Mouse (Mus musculus): Measurements from ENCODE around the gene Mettl21a. TPM values are rescaled to one million over a fixed set of nuclear protein-coding genes. Genes with fewer than 3 reads are reported as not detected.

The Mettl21a gene
- polyA plus RNA-seq, 1 experiment: 5.4 TPM

DNA sequence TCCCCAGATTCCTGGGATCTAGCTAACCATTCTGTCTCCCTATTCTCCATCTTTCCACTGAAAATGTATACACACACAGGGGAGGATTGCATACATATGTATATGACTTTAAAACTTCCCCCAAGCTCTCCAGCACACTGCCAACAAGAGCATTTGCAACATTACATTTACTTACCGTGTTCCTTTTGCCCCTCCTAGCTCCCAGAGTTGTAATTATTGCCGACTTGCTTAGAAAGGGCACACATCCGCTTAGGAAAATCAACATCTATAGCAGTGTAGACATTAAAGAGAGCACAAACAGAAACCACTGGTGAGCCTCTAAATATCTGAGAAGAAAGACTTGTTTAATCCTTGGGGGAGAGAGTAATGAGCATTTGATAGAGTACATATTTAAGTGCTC, 1.2 kb upstream of the Mettl21a start:
- TF ChIP-seq CTCF (IDR thresholded peaks at IDR 0.05; ENCODE audit: control insufficient read depth, insufficient read depth, low read length) (no peak), POLR2A (IDR thresholded peaks at IDR 0.05; ENCODE audit: borderline replicate concordance, control insufficient read depth, low read depth, low read length) (no peak)
- WGBS: 22% methylated on average over 3 of the region's 3 CpGs
- H3K4me3 ChIP-seq (replicated peaks; ENCODE audit: control insufficient read depth, low read depth, low read length): no peak overlapping the region

DNA sequence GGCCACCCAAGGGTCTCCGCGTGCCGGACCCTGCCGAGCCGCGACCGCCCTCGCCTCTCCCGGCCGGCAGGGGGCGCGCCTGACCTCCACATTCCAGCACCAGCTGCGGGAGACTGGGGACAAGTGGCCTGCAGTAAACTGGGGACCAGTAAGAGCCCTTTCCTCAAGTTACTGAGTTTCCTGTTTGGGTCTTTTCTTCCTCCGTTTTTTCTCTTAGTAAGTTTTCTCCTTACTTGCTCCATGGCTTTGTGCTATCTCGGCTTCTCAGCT, 608 bp upstream of the Mettl21a start:
- Histone ChIP-seq H3K4me3 (replicated peaks; ENCODE audit: control insufficient read depth, low read depth, low read length) (peak overlapping the region; percentile 96), H3K4me1 (ENCODE audit: control insufficient read depth, insufficient read depth, low read length) (peaks cover 2% of the 10 kb centered on the region; the same call in 1 of the 2 replicates), H3K27ac (ENCODE audit: control insufficient read depth, insufficient read depth, low read depth, low read length, poor library complexity) (peak overlapping the region; percentile 90)
- 1% methylated on average over 15 of the region's 15 CpGs for WGBS
- TF ChIP-seq POLR2A (IDR thresholded peaks at IDR 0.05; ENCODE audit: borderline replicate concordance, control insufficient read depth, low read depth, low read length) (no peak), CTCF (IDR thresholded peaks at IDR 0.05; ENCODE audit: control insufficient read depth, insufficient read depth, low read length) (peak; percentile 76)

More for the DNA sequence above, 1.2 kb upstream of the Mettl21a start:
- Histone ChIP-seq H3K4me1 (ENCODE audit: control insufficient read depth, insufficient read depth, low read length) (peaks cover 2% of the 10 kb centered on the region; the same call in 1 of the 2 replicates), H3K27ac (ENCODE audit: control insufficient read depth, insufficient read depth, low read depth, low read length, poor library complexity) (no peak overlapping the region)

DNA sequence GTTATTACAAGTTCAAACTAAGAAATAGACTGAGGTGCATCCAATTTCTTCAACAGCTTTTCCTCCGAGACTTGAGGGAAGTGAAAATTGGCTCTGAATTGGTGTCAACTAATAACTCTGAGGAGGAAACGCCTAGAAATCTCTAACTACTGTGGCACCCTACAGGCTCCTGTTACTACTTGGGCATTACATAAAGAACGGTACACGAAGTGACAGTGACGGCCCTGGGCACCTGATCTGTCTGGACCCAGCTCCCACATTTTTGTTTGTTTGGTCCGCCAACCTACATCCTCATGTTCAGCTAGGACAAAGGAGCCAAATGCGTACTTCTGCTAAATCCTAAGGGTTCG, 536 bp downstream of the Mettl21a start:
- Histone ChIP-seq H3K27ac (ENCODE audit: control insufficient read depth, insufficient read depth, low read depth, low read length, poor library complexity) (peak overlapping the region; percentile 90), H3K4me3 (replicated peaks; ENCODE audit: control insufficient read depth, low read depth, low read length) (peak overlapping the region; percentile 96), H3K4me1 (ENCODE audit: control insufficient read depth, insufficient read depth, low read length) (peaks cover 2% of the 10 kb centered on the region; the same call in 1 of the 2 replicates)
- TF ChIP-seq CTCF (IDR thresholded peaks at IDR 0.05; ENCODE audit: control insufficient read depth, insufficient read depth, low read length) (no peak), POLR2A (IDR thresholded peaks at IDR 0.05; ENCODE audit: borderline replicate concordance, control insufficient read depth, low read depth, low read length) (no peak)
- WGBS: 3% methylated on average over 8 of the region's 8 CpGs

DNA sequence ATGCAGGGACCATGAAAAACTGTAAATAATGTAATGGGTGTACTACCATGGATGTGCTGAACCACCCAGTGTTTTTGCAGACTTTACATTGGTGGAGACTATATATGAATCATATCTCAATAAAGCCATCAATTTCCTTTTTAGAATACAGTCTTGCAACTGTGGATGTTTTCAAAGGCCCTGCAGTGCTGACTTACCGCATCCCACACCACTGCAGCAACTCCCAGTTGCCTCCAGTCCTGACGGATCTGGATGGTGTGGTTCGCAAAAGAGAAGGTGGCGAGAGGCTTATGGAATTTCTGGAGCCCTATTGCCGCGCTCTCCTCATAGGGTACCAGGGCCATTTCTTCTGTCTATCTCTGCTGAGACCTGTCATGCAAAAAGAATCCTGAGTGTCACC, 966 bp downstream of the Mettl21a start:
- TF ChIP-seq POLR2A (IDR thresholded peaks at IDR 0.05; ENCODE audit: borderline replicate concordance, control insufficient read depth, low read depth, low read length) (no peak), CTCF (IDR thresholded peaks at IDR 0.05; ENCODE audit: control insufficient read depth, insufficient read depth, low read length) (no peak)
- Histone ChIP-seq H3K27ac (ENCODE audit: control insufficient read depth, insufficient read depth, low read depth, low read length, poor library complexity) (no peak overlapping the region), H3K4me1 (ENCODE audit: control insufficient read depth, insufficient read depth, low read length) (peaks cover 2% of the 10 kb centered on the region; the same call in 1 of the 2 replicates), H3K4me3 (replicated peaks; ENCODE audit: control insufficient read depth, low read depth, low read length) (no peak overlapping the region)
- 87% methylated on average over 6 of the region's 6 CpGs for WGBS

DNA sequence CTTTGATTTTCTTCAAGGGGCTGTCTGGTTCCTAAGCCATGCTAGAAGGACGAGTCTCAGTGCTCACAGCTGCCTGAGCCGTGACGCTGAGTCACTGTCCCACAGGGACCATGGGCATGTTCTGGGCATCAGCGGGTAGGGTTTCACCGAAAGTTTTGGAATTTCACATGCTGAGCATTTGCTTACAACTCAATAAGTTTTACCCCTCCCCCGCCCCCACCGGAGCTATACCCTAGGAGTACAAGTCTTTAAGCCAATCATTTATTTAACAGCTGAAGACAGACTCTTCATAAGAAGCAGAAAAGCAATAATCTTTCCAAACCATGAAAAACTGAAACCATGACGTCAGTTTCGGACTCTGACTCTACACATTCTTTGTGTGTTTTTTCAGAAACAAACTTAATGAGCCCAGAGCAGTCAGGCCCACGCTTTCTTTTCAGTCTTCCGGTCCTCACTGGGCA, 1.5 kb downstream of the Mettl21a start:
- 87% methylated on average over 11 of the region's 11 CpGs for WGBS
- no peak overlapping the region for H3K27ac ChIP-seq (ENCODE audit: control insufficient read depth, insufficient read depth, low read depth, low read length, poor library complexity)
- no peak overlapping the region for H3K4me3 ChIP-seq (replicated peaks; ENCODE audit: control insufficient read depth, low read depth, low read length)
- TF ChIP-seq POLR2A (IDR thresholded peaks at IDR 0.05; ENCODE audit: borderline replicate concordance, control insufficient read depth, low read depth, low read length) (no peak), CTCF (IDR thresholded peaks at IDR 0.05; ENCODE audit: control insufficient read depth, insufficient read depth, low read length) (no peak)
- H3K4me1 ChIP-seq (ENCODE audit: control insufficient read depth, insufficient read depth, low read length): peaks cover 2% of the 10 kb centered on the region; the same call in 1 of the 2 replicates

DNA sequence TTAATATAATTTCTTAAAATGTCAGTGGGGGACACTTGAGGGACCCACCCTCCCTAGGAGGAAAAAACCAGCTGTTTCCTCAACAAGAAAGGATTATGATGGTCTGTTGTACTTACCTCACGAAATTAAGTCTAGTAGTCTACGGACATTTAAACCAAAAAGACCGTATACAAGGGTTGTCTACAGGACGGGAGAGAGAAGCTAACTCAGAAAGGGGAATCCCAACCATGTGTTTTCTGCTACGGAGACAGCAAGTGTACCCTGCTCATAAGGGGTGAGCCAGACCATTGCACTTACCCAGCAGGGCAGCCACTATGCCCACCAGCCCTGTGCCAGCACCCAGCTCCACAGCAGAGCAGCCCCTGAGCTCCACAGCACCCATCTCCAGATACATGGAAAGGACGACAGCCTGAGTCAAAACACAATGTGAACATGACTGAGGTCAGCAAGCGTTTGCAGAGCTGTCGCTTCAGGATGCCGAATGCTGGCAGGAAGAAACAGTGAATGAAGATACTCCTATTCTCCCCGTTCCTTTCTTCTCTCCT, 2.2 kb downstream of the Mettl21a start:
- no peak overlapping the region for H3K27ac ChIP-seq (ENCODE audit: control insufficient read depth, insufficient read depth, low read depth, low read length, poor library complexity)
- WGBS: 87% methylated on average over 10 of the region's 10 CpGs
- TF ChIP-seq POLR2A (IDR thresholded peaks at IDR 0.05; ENCODE audit: borderline replicate concordance, control insufficient read depth, low read depth, low read length): no peak
- TF ChIP-seq CTCF (IDR thresholded peaks at IDR 0.05; ENCODE audit: control insufficient read depth, insufficient read depth, low read length): no peak
- H3K4me1 ChIP-seq (ENCODE audit: control insufficient read depth, insufficient read depth, low read length): peaks cover 2% of the 10 kb centered on the region; the same call in 1 of the 2 replicates
- H3K4me3 ChIP-seq (replicated peaks; ENCODE audit: control insufficient read depth, low read depth, low read length): no peak overlapping the region

DNA sequence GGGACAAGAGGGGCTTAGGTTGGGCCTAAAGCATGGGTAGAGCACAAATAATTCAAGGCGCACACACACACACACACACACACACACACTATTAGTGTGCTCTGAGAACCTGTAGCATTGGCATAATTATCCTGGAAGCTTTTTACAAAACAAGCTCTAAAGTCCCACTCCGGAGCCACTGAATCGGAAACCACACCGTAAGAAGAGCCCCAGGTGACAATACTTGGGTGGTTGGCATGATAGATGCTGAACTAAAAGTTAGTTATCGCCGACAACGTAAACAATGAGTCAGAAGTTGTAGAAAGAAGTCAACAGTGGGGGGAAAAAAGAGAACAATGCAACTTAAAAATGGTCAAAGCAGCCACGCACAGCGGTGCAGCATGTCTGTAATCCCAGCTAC, 2.7 kb downstream of the Mettl21a start:
- TF ChIP-seq CTCF (IDR thresholded peaks at IDR 0.05; ENCODE audit: control insufficient read depth, insufficient read depth, low read length) (no peak), POLR2A (IDR thresholded peaks at IDR 0.05; ENCODE audit: borderline replicate concordance, control insufficient read depth, low read depth, low read length) (no peak)
- peaks cover 2% of the 10 kb centered on the region; the same call in 1 of the 2 replicates for H3K4me1 ChIP-seq (ENCODE audit: control insufficient read depth, insufficient read depth, low read length)
- WGBS: 85% methylated on average over 9 of the region's 9 CpGs
- no peak overlapping the region for H3K27ac ChIP-seq (ENCODE audit: control insufficient read depth, insufficient read depth, low read depth, low read length, poor library complexity)
- no peak overlapping the region for H3K4me3 ChIP-seq (replicated peaks; ENCODE audit: control insufficient read depth, low read depth, low read length)

DNA sequence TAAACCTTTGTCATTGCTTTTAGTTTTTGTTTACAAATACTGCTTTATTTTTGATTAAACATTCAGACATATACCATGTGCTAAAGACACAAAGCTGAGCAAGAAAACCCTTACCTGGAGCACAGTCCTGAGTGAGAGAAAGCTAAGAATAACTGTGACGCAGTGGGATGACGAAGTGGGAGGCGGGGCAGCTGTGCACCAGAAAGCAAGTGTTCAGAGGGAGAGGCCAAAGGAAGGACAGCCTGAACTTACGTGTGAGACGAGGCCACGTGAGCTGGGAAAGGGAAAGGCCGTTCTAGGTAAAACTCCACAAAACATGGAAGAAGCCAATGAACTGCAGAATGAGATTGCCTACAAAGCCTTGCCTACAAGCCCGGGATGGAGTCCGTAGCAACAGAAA, 7.1 kb downstream of the Mettl21a start:
- Histone ChIP-seq H3K4me3 (replicated peaks; ENCODE audit: control insufficient read depth, low read depth, low read length) (no peak overlapping the region), H3K4me1 (ENCODE audit: control insufficient read depth, insufficient read depth, low read length) (no peaks in the 10 kb centered on the region; the same call in 1 of the 2 replicates), H3K27ac (ENCODE audit: control insufficient read depth, insufficient read depth, low read depth, low read length, poor library complexity) (no peak overlapping the region)
- TF ChIP-seq POLR2A (IDR thresholded peaks at IDR 0.05; ENCODE audit: borderline replicate concordance, control insufficient read depth, low read depth, low read length) (no peak), CTCF (IDR thresholded peaks at IDR 0.05; ENCODE audit: control insufficient read depth, insufficient read depth, low read length) (no peak)
- WGBS: 92% methylated on average over 9 of the region's 9 CpGs

DNA sequence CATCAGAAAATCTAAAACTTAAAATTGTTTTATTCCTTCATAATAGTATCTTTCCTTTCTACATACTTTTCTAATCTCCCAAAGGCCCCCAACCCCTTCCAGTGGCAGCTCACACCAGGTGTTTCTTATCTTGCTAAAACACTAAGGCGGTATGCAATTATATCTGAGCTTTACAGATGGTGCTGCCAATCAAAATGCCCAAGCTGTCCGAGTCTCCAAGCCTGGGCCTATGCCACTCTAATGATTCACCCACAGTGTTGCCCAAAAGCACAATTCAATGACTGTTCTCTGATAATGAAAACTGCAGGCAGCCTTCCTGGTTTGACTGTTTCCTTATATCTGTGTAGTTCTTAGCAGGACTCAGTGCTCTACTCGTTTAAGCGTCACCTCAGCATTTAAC, 7.9 kb downstream of the Mettl21a start:
- H3K4me1 ChIP-seq (ENCODE audit: control insufficient read depth, insufficient read depth, low read length): no peaks in the 10 kb centered on the region; the same call in 1 of the 2 replicates
- no peak for TF ChIP-seq CTCF (IDR thresholded peaks at IDR 0.05; ENCODE audit: control insufficient read depth, insufficient read depth, low read length)
- no peak for TF ChIP-seq POLR2A (IDR thresholded peaks at IDR 0.05; ENCODE audit: borderline replicate concordance, control insufficient read depth, low read depth, low read length)
- H3K4me3 ChIP-seq (replicated peaks; ENCODE audit: control insufficient read depth, low read depth, low read length): no peak overlapping the region
- H3K27ac ChIP-seq (ENCODE audit: control insufficient read depth, insufficient read depth, low read depth, low read length, poor library complexity): no peak overlapping the region
- 55% methylated on average over 4 of the region's 4 CpGs for WGBS

All from bone marrow, adult 2 months (tissue).